Mouse (Mus musculus) lung, embryonic 16.5 days (tissue): ENCODE data around the gene Cdh6. TPM values are rescaled to one million over a fixed set of nuclear protein-coding genes. Genes with fewer than 3 reads are reported as not detected.

ENCODE experiments used
- ATAC-seq: fragments of 200-750 bp; cut with Nextera tagmentation; 2 replicates; pipeline ENCODE4 v1.8.0; 2017; ENCODE audit warnings: low read depth, mild to moderate bottlenecking, moderate library complexity
- H3K27ac ChIP-seq: fragments of 300-500 bp; sonication (generic); 2 replicates; pipeline ENCODE4 v1.5.1; 2014; ENCODE audit warnings: mild to moderate bottlenecking, control low read depth, low read length
- H3K27me3 ChIP-seq: fragments of 300-500 bp; sonication (generic); 2 replicates; pipeline ENCODE4 v1.6.1; 2014; ENCODE audit warnings: low read depth, low read length, mixed read lengths; ENCODE audit not compliant: control insufficient read depth, insufficient read depth
- H3K36me3 ChIP-seq: fragments of 300-500 bp; sonication (generic); 2 replicates; pipeline ENCODE4 v1.6.1; 2014; ENCODE audit warnings: low read length; ENCODE audit not compliant: control insufficient read depth, insufficient read depth
- H3K4me1 ChIP-seq: fragments of 300-500 bp; sonication (generic); replicated peaks from 2 replicates; pipeline ENCODE4 v1.6.1; 2014; ENCODE audit warnings: low read length, mixed read lengths; ENCODE audit not compliant: control insufficient read depth, insufficient read depth
- H3K4me2 ChIP-seq: fragments of 300-500 bp; sonication (generic); 2 replicates; pipeline ENCODE4 v1.6.1; 2014; ENCODE audit warnings: low read depth, low read length, control low read depth
- H3K4me3 ChIP-seq: fragments of 300-500 bp; sonication (generic); 2 replicates; pipeline ENCODE4 v1.5.1; 2014; ENCODE audit warnings: mild to moderate bottlenecking, low read length, control low read depth
- H3K9ac ChIP-seq: fragments of 300-500 bp; sonication (generic); 2 replicates; pipeline ENCODE4 v1.6.1; 2014; ENCODE audit warnings: low read length, control low read depth
- H3K9me3 ChIP-seq: fragments of 300-500 bp; sonication (generic); 2 replicates; pipeline ENCODE4 v1.6.1; 2016; ENCODE audit warnings: low read length; ENCODE audit not compliant: control insufficient read depth
- WGBS: fragments of 180-500 bp; shearing (Covaris S2); extraction: QIAGEN DNeasy Blood & Tissue Kit; methylation state at CpG from one replicate; pipeline ENCODE4 v1.1.7; 2014; 5-methylcytosine and 5-hydroxymethylcytosine counted together
- polyA plus RNA-seq: library from polyadenylated mRNA; unstranded; fragments of >200 nt; fragmentation: Nextera tagmentation; extraction: Ambion mirVana; gene quantifications from 2 replicates; pipeline ENCODE4 v1.2.1, GENCODE M21; 2015

Gene Cdh6
- polyA plus RNA-seq, 1 experiment from 2014 or later, result 2.5 TPM

GRCm38 (mm10) chr15:13132493-13132892 is 41.0 kb downstream of the Cdh6 start:
- WGBS, result 84% methylated on average over 3 of the region's 3 CpGs
- no peak overlapping the region for H3K9ac ChIP-seq
- H3K9me3 ChIP-seq, result no peaks in the 10 kb centered on the region
- no peak overlapping the region for H3K4me3 ChIP-seq
- H3K27me3 ChIP-seq, result no peaks in the 10 kb centered on the region
- H3K4me1 ChIP-seq, result no peaks in the 10 kb centered on the region
- no peak overlapping the region for H3K27ac ChIP-seq
- H3K36me3 ChIP-seq, result no peaks in the 10 kb centered on the region
- no peak for ATAC-seq
- H3K4me2 ChIP-seq, result no peak overlapping the region

- no peaks in the 10 kb centered on the region for H3K27me3 ChIP-seq
- no peaks in the 10 kb centered on the region for H3K36me3 ChIP-seq
- no peak overlapping the region for H3K4me2 ChIP-seq
- no peaks in the 10 kb centered on the region for H3K9me3 ChIP-seq
- H3K9ac ChIP-seq, result no peak overlapping the region
- no peak overlapping the region for H3K27ac ChIP-seq
- H3K4me3 ChIP-seq, result no peak overlapping the region
- WGBS, result 68% methylated on average over 5 of the region's 5 CpGs
- no peaks in the 10 kb centered on the region for H3K4me1 ChIP-seq
- ATAC-seq, result no peak
Observed at GRCm38 (mm10) chr15:13130246-13130645, 43.2 kb downstream of the Cdh6 start.

GRCm38 (mm10) chr15:13100341-13100740 is 73.1 kb downstream of the Cdh6 start:
- Histone ChIP-seq H3K36me3 (no peaks in the 10 kb centered on the region), H3K27me3 (no peaks in the 10 kb centered on the region), H3K4me2 (no peak overlapping the region), H3K4me3 (no peak overlapping the region), H3K27ac (no peak overlapping the region), H3K9me3 (no peaks in the 10 kb centered on the region), H3K4me1 (no peaks in the 10 kb centered on the region), H3K9ac (no peak overlapping the region)
- no peak for ATAC-seq
- 61% methylated on average over 6 of the region's 6 CpGs for WGBS

- Histone ChIP-seq H3K9ac (no peak overlapping the region), H3K4me3 (no peak overlapping the region), H3K4me2 (no peak overlapping the region), H3K27ac (no peak overlapping the region), H3K9me3 (no peaks in the 10 kb centered on the region), H3K4me1 (no peaks in the 10 kb centered on the region), H3K36me3 (no peaks in the 10 kb centered on the region), H3K27me3 (no peaks in the 10 kb centered on the region)
- ATAC-seq, result no peak
- WGBS, result 64% methylated on average over 6 of the region's 6 CpGs
Observed at GRCm38 (mm10) chr15:13097861-13098260, 75.6 kb downstream of the Cdh6 start.

GRCm38 (mm10) chr15:13095406-13095805 is 78.1 kb downstream of the Cdh6 start:
- Histone ChIP-seq H3K9me3 (no peaks in the 10 kb centered on the region), H3K36me3 (no peaks in the 10 kb centered on the region), H3K4me2 (no peak overlapping the region), H3K9ac (no peak overlapping the region), H3K4me1 (no peaks in the 10 kb centered on the region), H3K4me3 (no peak overlapping the region), H3K27me3 (no peaks in the 10 kb centered on the region), H3K27ac (no peak overlapping the region)
- 56% methylated on average over 9 of the region's 9 CpGs for WGBS
- no peak for ATAC-seq

GRCm38 (mm10) chr15:13094881-13095256 is 78.6 kb downstream of the Cdh6 start:
- H3K27me3 ChIP-seq, result no peaks in the 10 kb centered on the region
- no peaks in the 10 kb centered on the region for H3K4me1 ChIP-seq
- no peak overlapping the region for H3K4me2 ChIP-seq
- H3K36me3 ChIP-seq, result no peaks in the 10 kb centered on the region
- H3K9ac ChIP-seq, result no peak overlapping the region
- 59% methylated on average over 7 of the region's 7 CpGs for WGBS
- H3K27ac ChIP-seq, result no peak overlapping the region
- no peak overlapping the region for H3K4me3 ChIP-seq
- no peaks in the 10 kb centered on the region for H3K9me3 ChIP-seq
- ATAC-seq, result no peak

- Histone ChIP-seq H3K4me2 (no peak overlapping the region), H3K4me3 (no peak overlapping the region), H3K27me3 (no peaks in the 10 kb centered on the region), H3K36me3 (no peaks in the 10 kb centered on the region), H3K4me1 (no peaks in the 10 kb centered on the region), H3K9me3 (no peaks in the 10 kb centered on the region), H3K9ac (no peak overlapping the region), H3K27ac (no peak overlapping the region)
- no peak for ATAC-seq
- WGBS, result 83% methylated on average over 19 of the region's 19 CpGs
Observed at GRCm38 (mm10) chr15:13093954-13094880, 79.3 kb downstream of the Cdh6 start.

- no peak for ATAC-seq
- WGBS, result 88% methylated on average over 13 of the region's 13 CpGs
- H3K4me3 ChIP-seq, result no peak overlapping the region
- H3K9me3 ChIP-seq, result no peaks in the 10 kb centered on the region
- no peak overlapping the region for H3K27ac ChIP-seq
- H3K36me3 ChIP-seq, result no peaks in the 10 kb centered on the region
- H3K4me1 ChIP-seq, result no peaks in the 10 kb centered on the region
- H3K4me2 ChIP-seq, result no peak overlapping the region
- no peaks in the 10 kb centered on the region for H3K27me3 ChIP-seq
- H3K9ac ChIP-seq, result no peak overlapping the region
Observed at GRCm38 (mm10) chr15:13092064-13092463, 81.4 kb downstream of the Cdh6 start.

- peak; percentile 62 for ATAC-seq
- Histone ChIP-seq H3K9me3 (no peaks in the 10 kb centered on the region), H3K4me3 (no peak overlapping the region), H3K27me3 (no peaks in the 10 kb centered on the region), H3K9ac (no peak overlapping the region), H3K36me3 (no peaks in the 10 kb centered on the region), H3K4me1 (no peaks in the 10 kb centered on the region), H3K4me2 (no peak overlapping the region), H3K27ac (no peak overlapping the region)
- WGBS, result 45% methylated on average over 7 of the region's 7 CpGs
Observed at GRCm38 (mm10) chr15:13088504-13089058, 84.9 kb downstream of the Cdh6 start.
